Mouse (Mus musculus): ENCODE data around the gene Ermap. TPM values are rescaled to one million over a fixed set of nuclear protein-coding genes. Genes with fewer than 3 reads are reported as not detected.

Gene Ermap
- total RNA-seq, 2 experiments from 2014 or later = 0.49 to 1.9 TPM

DNA sequence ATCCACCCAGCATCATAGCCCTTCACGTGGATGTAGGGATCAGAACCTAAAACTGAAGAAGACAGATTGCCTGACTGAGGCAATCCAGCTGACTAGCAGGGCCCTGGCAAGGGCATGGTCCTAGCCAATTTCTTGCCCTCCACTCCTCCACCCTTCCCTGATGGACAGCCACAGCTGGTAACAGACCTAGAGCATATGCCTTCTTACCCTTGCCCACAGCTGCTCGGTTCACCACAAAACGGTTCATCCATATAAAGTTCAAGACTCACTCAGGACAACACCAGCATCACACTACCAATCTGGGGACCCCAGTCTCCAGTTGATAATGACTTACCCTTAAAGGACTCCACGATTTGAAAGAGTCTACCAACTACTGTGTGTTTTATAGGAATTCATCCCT, 4.0 kb downstream of the Ermap start:
- DNase-seq = no peak

DNA sequence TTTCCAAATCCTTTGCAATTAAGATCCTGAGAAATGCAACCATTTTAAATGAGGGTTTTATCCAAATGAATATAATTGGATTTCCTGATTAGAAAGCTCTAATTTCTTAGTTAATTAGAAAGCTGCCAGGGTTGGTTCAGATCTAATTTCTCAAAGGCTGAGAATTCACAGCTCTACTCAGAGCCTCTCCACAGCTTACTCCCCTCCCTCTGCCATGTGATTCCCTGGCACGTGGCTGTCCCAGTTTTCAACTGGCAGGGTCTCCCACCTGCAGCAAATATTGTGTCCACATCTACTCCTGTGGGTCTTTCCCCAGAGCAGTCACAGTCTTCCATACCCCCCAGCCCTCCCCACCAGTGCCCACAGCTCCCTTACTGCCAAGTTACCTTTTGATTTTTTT, 6.3 kb downstream of the Ermap start:
- DNase-seq = no peak

DNA sequence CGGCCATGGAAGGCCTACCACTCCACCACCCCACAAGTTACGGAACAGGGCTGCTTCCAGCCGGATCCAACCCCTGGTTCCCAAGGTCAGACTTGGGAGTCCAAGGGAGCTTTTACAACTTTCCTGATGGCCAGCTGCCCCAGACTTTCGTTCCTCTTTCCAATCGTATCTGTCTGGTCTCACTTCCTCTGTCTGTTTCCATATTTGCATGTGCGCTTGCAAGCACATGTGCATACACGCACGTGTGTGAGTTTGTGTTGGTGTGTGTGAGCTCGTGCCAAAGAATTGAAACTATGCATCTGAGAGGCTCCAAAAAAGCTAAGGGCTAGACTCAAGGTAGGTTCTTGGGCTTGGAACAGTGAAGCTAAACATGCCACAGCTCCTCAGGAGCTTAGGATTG, 8.4 kb downstream of the Ermap start:
- no peak for DNase-seq

DNA sequence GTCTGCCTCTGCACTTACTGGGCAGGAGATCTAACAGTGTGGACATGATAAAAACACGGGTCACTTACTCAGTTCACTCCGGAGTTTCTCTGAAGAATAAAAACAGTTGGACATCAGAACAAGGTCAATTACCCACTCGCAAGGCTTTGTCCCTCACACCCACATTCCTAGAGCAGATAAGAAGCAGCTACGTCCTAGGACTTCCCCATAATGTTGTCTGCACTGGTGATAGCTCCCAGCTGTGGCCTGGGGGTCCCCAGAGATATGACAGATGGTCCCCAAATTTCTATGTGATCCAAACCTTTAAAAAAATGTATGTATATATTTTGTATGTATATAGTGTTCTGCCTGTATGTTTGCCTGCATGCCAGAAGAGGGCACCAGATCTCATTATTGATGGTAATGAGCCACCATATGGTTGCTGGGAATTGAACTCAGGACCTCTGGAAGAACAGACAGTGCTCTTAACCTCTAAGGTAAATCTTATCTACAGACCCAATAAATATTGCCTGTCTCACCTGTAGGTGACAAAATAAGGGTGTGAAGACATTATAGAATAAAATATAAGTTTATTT, 9.6 kb downstream of the Ermap start:
- no peak for DNase-seq

DNA sequence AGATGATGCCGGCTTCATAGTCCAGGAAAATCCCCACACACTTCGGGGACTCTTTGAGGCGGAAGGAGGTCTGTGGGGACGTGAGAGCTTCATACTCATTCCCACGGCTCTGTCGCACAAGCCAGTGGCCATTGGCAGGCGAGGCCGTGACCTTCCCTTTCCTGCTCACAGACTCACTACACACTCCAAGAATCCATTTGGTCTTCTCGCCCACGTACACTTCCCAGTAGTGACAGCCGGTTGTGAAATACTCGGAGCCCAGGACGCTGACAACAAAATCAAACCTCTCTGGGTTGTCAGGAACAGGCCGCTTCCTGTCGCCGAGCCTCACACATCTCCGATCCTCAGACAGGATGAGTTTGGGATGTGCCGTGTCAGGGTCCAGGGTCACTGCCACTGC, 11.5 kb downstream of the Ermap start:
- DNase-seq = no peak

DNA sequence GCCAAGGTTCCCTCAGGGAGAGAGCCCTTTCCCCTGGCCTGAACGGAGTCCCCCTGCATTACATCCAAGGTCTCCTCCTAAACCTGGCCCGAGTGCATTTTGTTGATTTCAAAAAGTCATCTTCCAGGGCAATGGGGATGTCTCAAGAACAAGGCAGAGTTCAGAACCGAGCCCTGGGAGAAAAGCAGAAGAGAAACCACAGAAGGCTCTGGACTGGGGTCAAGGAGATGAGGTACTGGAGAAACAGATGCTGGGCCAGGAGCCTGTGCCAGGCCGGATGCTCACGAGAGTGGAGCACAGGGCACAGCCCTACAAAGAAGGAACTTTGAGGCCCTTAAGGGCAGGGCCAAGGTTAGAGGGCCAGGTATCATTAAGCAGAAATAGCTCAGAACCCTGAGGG, 12.1 kb downstream of the Ermap start:
- DNase-seq = no peak

DNA sequence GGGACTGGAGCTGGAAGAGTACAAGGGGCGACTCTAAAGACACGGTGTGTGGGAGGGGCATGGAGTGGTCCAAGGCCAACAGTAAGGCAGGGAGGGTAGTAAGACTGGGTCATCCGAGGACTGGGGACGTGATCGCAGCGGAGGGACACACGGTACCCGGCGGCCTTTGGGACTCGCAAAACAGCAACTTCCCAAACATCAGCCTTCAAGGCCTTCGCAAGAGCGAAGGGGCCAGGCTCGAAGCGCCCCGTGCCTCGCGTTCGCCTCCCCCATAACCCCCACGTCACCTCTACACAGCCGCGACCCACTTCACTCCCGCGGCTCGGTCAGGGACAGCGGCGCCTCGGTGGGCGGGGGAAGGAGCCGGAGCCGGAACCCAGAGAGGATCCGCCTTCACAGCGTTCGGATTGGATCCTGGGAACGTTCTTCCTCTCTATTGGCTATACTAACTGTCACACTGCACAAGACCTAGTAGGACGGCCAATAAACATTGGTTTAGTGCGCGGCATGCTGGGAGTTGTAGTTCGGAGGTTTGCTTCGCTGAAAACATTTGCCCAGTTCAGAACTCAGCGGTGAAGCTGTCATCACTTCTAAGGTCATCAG, 15.9 kb downstream of the Ermap start, which contains the start of gene Zfp691:
Zfp691 (minus strand) TSS at position 345 of the 603 bp plus-strand sequence.
- peak; percentile 87 for DNase-seq

DNA sequence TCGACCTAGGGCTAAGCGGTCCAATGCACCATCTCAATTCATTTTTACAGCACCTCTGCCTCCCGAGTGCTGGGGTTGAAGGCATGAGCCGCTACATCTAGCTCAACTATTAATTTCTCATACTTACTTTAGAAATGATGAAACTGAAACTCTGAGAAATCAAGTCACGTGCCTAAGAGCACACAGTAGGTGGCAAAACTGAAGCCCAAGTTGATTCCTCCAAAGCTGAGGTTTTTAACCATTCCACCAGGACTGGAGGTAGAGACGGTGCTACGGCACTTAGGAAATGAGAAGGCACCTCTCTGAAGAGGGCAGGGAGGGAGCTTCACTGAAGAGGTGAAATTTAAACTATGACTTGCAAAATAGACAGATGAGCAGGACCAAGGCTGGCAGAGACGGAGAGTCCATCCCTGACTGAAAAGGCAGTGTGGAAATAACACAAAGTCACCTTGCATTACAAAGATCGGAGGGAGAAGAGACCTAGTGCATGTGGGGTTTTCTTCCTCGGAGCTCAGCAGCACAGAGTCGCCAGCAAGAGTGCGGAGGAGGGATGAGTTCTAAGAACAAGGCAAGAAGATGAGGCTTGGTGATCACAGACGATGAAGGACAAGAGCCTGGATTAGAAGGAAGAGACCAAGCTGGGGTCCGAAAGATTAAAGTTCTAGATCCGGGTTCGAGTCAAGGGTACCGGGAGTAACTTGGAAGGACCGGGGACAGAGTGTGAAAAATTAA, 16.7 kb downstream of the Ermap start:
- no peak for DNase-seq

DNA sequence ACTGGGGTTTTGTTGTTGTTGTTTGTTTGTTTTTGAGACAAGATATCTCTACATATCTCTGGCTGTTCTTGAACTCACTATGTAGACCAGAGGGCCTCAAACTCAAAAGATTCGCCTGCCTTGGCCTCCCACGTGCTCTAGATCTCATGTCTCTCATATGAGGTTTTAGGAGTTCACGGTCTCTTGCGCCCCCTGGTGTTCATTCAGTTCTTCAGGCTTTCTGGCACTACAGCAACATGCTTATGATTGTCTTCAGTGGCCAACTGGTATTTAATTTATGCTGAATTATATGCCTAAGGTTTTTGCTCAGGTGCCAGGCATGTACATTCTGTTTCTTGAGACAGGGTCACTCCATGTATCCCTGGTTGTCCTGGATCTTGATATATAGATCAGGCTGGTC, 22.1 kb downstream of the Ermap start:
- DNase-seq = peak; percentile 85

DNA sequence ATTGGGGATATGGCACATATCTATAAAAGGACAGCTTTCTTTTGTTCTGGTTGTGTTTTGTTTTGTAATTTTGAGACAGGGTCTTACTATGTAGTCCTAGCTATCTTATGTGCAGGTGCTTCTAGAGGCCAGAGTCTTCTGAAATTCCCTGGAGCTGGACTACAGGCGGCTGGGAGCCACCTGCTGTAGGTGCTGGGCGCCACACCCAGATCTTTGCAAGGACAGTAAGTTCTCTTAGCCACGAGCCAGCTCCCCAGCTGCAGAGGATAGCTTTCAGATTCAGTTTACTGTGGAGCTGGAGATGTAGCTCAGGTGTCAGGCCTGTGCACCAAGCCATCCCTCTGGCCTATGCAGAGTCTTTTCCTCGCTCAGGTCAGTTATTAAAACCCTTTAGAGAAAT, 22.7 kb downstream of the Ermap start:
- no peak for DNase-seq

DNA sequence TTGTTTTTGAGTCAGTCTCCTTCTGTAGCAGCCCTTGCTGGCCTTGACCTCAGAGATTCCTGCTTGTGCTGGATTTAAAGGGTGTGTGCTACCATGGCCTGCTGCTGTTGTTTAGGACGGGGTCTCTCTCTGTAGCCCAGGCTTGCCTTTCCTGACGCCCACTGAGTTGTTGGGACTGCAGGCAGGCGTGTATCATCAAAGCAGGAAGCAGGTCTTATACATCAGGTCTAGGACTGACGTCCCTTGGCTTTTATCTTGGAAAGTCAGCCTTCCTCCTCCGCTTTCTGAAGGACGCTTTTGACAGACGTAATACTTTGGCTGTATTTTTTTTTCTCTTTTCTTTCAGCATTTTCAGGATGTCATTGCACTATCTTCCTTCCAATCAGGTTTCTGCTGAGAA, 23.9 kb downstream of the Ermap start:
- DNase-seq = no peak

DNA sequence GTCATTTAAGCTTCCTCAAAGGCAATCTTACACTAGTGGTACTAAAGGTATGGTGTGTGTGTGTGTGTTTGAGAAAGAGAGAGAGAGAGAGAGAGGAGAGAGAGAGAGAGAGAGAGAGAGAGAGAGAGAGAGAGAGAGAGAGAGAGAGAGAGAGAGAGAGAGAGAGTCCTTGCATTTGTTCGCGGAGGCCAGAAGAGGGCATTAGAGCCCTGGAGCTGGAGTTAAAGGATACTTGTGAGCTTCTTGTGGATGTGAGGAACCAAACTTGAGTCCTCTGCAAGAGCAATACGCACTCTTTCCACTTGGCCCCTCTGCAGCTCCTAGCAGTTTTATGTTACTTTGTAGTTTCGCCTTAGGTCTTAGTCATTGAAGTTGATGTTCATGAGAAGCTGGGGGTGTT, 26.8 kb downstream of the Ermap start:
- DNase-seq = no peak

DNA sequence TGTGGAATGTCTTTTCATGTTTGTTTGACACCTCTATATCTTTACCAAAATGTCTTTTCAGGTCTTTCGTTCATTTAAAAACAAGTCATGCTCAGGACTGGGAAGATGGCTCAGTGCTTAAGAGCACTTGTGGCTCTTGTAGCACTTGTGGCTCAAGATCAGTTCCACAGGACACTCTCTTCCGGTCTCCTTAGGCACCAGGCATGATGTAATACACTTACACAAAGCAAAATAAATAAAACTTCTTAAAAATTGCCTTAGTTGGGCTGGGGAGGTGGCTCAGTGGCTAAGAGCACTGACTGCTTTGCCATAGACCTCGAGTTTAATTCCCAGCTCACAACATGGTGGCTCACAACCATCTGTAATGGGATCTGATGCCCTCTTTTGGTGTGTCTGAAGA, 28.5 kb downstream of the Ermap start:
- no peak for DNase-seq

DNA sequence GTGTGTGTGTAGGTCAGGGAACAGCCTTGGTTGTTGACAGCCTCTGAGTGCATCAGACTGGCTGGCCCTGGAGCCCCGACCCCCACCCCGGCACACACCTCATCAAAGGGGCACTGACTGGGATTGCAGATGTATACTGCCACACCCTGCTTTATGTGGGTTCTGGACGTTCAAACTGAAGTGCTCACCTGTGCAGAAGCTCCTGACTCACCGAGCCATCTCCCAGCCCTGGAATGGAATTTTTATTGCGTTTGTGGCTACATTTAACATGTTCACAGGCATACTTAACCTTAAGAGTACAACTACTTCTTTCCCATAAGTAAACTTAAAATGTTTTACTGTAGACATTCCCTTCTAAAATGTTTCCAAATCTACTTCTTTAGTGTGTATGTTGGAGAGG, 31.9 kb downstream of the Ermap start:
- no peak for DNase-seq

DNA sequence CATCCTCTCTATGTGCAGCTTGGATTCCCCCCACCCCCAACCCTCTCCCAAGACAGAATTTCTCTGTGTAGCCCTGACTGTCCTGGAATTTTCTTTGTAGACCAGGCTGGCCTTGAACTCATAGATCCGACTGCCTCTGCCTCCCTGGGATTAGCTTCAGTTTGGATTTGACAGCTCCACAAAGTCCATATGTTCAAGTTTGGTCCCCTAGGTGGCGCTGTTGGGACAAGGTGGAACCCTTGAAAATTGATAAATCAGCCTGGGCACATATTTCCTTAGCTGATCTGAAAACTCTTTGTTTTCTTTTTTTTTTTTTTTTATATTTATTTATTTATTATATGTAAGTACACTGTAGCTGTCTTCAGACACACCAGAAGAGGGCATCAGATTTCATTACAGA, 32.6 kb downstream of the Ermap start:
- peak; percentile 70 for DNase-seq

DNA sequence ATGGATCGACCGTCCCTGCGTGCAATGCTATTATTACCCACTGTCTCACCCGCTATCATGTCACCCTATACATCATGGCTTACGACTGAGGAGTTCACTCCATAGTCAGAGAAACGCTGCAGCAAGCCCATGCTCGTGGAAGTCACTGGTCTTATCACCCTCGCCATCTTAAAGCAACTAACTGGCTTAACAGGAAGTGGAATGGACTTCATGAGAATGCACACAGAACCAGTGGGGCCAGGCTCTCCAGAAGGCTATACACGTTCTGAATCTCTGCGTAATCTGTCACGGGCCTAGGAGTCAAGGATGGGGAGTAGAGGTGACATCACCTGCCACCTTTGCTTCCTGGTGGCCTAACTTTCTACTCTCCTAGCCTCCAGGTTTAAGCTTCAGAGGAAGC, 41.1 kb downstream of the Ermap start:
- no peak for DNase-seq

DNA sequence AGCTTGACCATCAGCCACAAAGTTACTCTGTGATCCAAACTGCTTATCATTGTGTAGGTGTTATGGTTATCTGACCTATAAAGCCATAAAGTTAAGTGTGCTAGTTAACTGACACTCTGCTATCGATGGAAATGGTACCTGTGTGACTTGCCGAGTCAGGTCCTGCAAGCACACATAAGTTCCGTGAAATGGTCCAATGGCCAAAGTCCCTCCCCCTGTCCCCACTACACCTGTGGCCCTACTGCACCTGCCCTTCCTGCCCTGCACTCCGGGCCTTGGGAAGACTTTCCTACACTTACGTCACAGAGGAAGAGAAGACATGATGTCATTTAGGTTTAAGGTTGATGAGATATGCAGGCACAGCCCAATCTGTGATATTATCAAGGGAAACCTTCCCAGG, 42.5 kb downstream of the Ermap start:
- DNase-seq = no peak

DNA sequence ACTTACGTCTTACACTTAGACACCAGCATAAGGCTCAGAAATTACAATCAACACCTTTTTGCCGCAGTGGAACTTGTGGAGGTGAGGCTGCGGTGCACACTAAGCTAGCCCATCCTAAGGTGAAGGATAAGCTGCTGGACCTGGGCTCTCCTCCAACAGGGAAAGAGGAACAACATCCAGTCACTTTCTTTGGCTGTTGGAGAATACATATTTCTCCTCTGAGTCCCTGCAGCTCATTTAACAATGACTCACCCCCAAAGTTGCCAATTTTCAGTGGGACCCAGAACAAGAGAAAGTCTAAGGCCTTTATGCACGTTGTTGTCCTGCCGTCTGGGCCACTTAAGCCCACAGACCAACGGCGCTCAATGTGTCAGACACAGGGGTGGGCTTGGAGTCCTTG, 43.0 kb downstream of the Ermap start:
- DNase-seq = no peak

DNA sequence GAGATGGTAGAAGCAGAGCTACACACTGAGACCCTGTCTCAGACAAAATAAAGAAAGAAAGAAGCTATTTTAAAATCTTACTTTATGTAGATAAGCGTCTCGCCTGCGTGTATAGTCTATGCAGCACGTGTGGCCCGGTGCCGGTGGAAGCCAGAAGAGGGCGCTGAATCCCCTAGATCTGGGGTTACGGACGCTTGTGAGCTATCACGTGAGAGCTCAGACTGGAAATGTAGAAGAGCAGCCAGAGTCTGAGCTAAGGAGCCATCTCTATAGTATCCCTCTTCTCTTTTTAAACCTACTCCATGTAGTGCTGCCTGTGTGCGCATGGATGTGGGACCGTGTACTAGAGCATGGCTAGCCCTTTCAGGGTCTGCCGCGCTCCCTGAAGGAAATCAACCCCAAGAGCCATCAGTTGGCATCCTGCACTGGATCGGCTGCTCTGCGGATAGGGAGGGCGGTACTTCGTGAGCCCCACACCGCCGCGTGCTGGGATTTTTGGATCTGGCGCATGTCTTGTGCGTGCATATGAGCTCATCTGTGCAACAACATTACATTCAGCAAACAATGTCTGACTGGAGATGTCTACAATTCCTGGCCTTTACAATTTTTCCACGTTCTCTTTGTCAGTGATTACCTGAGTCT, 47.5 kb downstream of the Ermap start:
- peak; percentile 50 for DNase-seq

DNA sequence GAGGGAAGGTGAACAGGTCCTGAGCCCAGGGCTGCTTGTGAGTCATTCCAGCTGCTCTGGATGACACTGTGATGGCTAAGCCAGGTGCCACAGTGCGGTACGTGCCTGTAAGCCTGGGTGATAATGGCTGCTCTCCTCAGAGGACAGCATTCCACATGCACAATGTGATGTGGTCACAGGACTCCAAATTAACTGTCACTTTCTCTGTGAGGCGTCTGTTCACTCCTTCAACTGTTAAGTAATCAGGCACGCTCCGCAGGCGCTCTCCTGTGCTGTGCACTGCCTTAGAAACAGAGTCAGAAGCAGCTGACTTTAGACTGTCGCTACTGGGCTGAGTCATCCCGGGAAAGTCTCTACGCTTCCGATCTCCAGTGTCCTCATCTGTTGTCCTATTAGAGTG, 48.6 kb downstream of the Ermap start:
- DNase-seq = no peak

DNA sequence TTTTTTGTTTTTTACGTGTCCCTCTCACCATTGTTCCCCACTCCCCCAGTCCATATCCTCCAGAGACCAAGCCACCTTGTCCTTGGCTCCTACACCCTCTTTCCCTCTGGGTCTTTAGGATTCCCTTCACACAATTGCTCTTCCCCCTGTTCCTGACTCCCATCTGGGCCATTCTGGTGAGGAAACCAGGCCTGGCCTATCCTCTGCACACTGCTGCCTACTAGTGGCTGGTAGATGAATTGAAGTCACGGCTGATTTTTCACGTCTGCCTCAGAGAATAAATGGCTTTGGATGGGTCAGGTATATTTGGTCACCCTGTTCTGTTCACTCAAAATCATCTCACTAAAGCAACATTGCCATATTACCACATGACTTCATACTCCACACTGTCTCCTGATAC, 49.7 kb downstream of the Ermap start:
- no peak for DNase-seq

DNA sequence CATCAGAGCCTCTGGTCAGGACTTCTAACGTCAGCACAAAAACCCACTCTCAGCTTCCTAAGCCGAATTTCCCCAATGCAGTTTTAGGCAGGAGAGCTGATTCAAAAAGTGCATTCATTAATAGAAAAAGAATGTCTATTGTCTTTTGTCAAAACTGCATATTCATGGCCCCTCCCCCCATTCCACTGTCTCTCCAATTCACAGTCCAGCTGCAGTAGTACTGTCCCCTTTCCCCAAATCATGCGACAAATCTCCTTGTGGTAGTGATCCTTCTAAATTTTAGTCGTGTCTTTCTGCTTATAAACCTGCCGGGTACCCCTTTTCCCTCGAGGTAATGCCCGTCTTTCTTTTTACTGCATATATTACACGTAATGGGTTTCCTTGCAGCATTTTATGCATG, 51.0 kb downstream of the Ermap start:
- no peak for DNase-seq

DNA sequence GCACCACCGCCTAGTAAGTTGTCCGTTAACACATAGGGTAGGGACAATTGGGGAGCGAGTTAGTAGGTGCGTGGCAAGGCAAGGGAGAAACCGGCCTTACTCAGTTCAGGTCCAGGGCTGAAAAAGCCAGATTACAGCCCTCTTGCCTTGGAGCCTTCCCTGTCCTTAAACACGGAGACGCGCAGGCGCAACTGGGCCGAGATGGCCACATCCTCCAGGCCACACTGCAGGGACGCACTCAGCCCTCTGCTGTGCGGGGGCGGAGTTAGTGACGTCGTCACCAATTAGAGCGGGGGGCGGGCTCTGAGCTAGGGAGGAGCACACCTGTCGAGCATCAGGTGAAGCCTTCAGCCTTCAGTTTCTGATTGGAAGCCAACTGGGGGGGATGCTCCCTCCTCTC, 51.6 kb downstream of the Ermap start:
- DNase-seq = peak; percentile 45

DNA sequence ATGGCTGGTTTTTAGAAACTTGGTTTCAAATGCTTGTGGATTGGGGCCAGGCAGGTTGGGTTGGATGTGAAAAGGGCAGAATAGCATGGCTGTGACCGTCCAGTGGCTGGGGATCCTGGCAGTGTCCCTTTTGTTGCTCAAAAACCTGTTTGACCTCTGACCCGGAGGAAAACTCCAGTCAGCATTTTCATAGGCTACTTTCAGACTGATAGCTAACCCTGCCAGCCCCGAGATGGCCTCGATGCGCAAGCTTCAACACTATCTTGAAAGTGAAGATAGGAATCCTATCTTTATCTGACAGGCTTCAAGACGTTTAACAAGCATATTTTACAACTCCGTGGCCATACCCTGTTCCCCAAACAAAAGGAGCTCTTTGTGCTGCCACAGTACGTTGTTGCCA, 52.5 kb downstream of the Ermap start:
- DNase-seq = no peak
